Mouse (Mus musculus) macrophage (primary cell): ENCODE results near the gene Cript. TPM values are rescaled to one million over a fixed set of nuclear protein-coding genes. Genes with fewer than 3 reads are reported as not detected.
A peak's percentile ranks its signal among the peaks of the same experiment; 100 is the strongest.

Experiments
- H3K27ac ChIP-seq: fragments of 350-480 bp; formaldehyde crosslinking; 2 replicates; pipeline ENCODE4 v1.9.0; 2021
- H3K36me3 ChIP-seq: fragments of 350-480 bp; formaldehyde crosslinking; 2 replicates; pipeline ENCODE4 v1.9.0; 2021; ENCODE audit errors: inconsistent target
- H3K4me3 ChIP-seq: fragments of 350-480 bp; formaldehyde crosslinking; 2 replicates; pipeline ENCODE4 v1.9.0; 2021; ENCODE audit errors: inconsistent target
- H3K79me2 ChIP-seq: fragments of 350-480 bp; formaldehyde crosslinking; 2 replicates; pipeline ENCODE4 v1.9.0; 2021; ENCODE audit errors: inconsistent target
- WGBS: methylation state at CpG from one replicate; pipeline ENCODE4 v1.1.7; 2026; ENCODE audit warnings: inconsistent platforms; ENCODE audit not compliant: missing documents; 5-methylcytosine and 5-hydroxymethylcytosine counted together
- polyA plus RNA-seq: library from polyadenylated mRNA; stranded (reverse); fragments of 250-400 nt; gene quantifications from 3 replicates; pipeline ENCODE4 v1.2.4, GENCODE M21; 2018; ENCODE audit warnings: inconsistent platforms
- total RNA-seq, 78 experiments: library from RNA; depleted of rRNA; stranded (reverse); fragments of 250-400 nt; gene quantifications; 1 replicate in 9 of 78; 2 replicates in 24 of 78; 3 replicates in 43 of 78; 4 replicates in 2 of 78; pipeline ENCODE4 v1.2.4; 2018; ENCODE audit warnings: inconsistent platforms in 56 of 78

The Cript gene
- 10 to 100 TPM in 23 of 26 experiments, 1 to 10 TPM in 3; 5.2 to 29.5 (median 17.4) TPM for total RNA-seq (2018; cell fraction: chromatin; rRNA removed)
- 10 to 100 TPM; 47.3 to 68.1 (median 58.9) TPM for total RNA-seq (2018; cell fraction: cytosol; rRNA removed)
- total RNA-seq (2018; cell fraction: nucleus; rRNA removed): 10 to 100 TPM; 13.4 to 43.4 (median 24.1) TPM
- 57.1 to 76.7 TPM (median 72.8 TPM) in 3 replicates for polyA plus RNA-seq

- H3K79me2 ChIP-seq: peaks cover 31% of the 10 kb centered on the region
- WGBS: 1% methylated on average over 43 of the region's 43 CpGs
Observed at GRCm38 (mm10) chr17:87025269-87025949, at the start of gene Cript, which contains the start of gene Pigf. Cript (plus strand) TSS chr17:87025550. Pigf (minus strand) TSS chr17:87025406.

GRCm38 (mm10) chr17:86976387-86976786 is 49.0 kb upstream of the Cript start:
- no peak overlapping the region for H3K27ac ChIP-seq
- H3K36me3 ChIP-seq: peaks cover 24% of the 10 kb centered on the region
- WGBS: 91% methylated on average over 8 of the region's 10 CpGs
- no peak overlapping the region for H3K4me3 ChIP-seq
- peaks cover 61% of the 10 kb centered on the region; the same call in 1 of the 2 replicates for H3K79me2 ChIP-seq

More at GRCm38 (mm10) chr17:87025269-87025949, at the start of gene Cript, which contains the start of gene Pigf:
- peak within 1 kb of the TSS; percentile 48 for H3K27ac ChIP-seq
- peaks cover 18% of the 10 kb centered on the region for H3K36me3 ChIP-seq
- peak within 1 kb of the TSS; percentile 99 for H3K4me3 ChIP-seq

- 30% methylated on average over 6 of the region's 6 CpGs for WGBS
- Histone ChIP-seq H3K79me2 (peaks cover 64% of the 10 kb centered on the region; the same call in 1 of the 2 replicates), H3K36me3 (peaks cover 41% of the 10 kb centered on the region), H3K4me3 (no peak overlapping the region), H3K27ac (no peak overlapping the region)
Observed at GRCm38 (mm10) chr17:86978496-86978895, 46.9 kb upstream of the Cript start.

GRCm38 (mm10) chr17:86981205-86981604 is 44.1 kb upstream of the Cript start:
- H3K27ac ChIP-seq: no peak overlapping the region
- WGBS: 82% methylated on average over 1 of the region's 1 CpGs
- no peak overlapping the region for H3K4me3 ChIP-seq
- H3K36me3 ChIP-seq: peaks cover 34% of the 10 kb centered on the region; the same call in 1 of the 2 replicates
- H3K79me2 ChIP-seq: peaks cover 66% of the 10 kb centered on the region; the same call in 1 of the 2 replicates

GRCm38 (mm10) chr17:86981701-86982100 is 43.6 kb upstream of the Cript start:
- Histone ChIP-seq H3K4me3 (no peak overlapping the region), H3K36me3 (peaks cover 34% of the 10 kb centered on the region; the same call in 1 of the 2 replicates)

GRCm38 (mm10) chr17:86982497-86982896 is 42.9 kb upstream of the Cript start:
- peaks cover 74% of the 10 kb centered on the region; the same call in 1 of the 2 replicates for H3K79me2 ChIP-seq

More at GRCm38 (mm10) chr17:86981701-86982100, 43.6 kb upstream of the Cript start:
- Histone ChIP-seq H3K27ac (no peak overlapping the region), H3K79me2 (peaks cover 68% of the 10 kb centered on the region; the same call in 1 of the 2 replicates)
- WGBS: 95% methylated on average over 2 of the region's 2 CpGs

GRCm38 (mm10) chr17:86986449-86987138 is 38.8 kb upstream of the Cript start:
- Histone ChIP-seq H3K27ac (no peak overlapping the region), H3K4me3 (no peak overlapping the region), H3K79me2 (peaks cover 95% of the 10 kb centered on the region; the same call in 1 of the 2 replicates), H3K36me3 (peaks cover 17% of the 10 kb centered on the region; the same call in 1 of the 2 replicates)
- WGBS: 78% methylated on average over 17 of the region's 17 CpGs

More at GRCm38 (mm10) chr17:86982497-86982896, 42.9 kb upstream of the Cript start:
- H3K27ac ChIP-seq: no peak overlapping the region
- H3K4me3 ChIP-seq: no peak overlapping the region
- peaks cover 34% of the 10 kb centered on the region; the same call in 1 of the 2 replicates for H3K36me3 ChIP-seq
- 90% methylated on average over 9 of the region's 9 CpGs for WGBS

- Histone ChIP-seq H3K4me3 (no peak overlapping the region), H3K36me3 (peaks cover 4% of the 10 kb centered on the region; the same call in 1 of the 2 replicates), H3K79me2 (peaks cover 93% of the 10 kb centered on the region; the same call in 1 of the 2 replicates), H3K27ac (no peak overlapping the region)
- WGBS: 88% methylated on average over 4 of the region's 5 CpGs
Observed at GRCm38 (mm10) chr17:86988161-86988560, 37.2 kb upstream of the Cript start.

GRCm38 (mm10) chr17:86988601-86989184 is 36.7 kb upstream of the Cript start:
- peaks cover under 1% of the 10 kb centered on the region; the same call in 1 of the 2 replicates for H3K36me3 ChIP-seq
- WGBS: 67% methylated on average over 6 of the region's 6 CpGs
- no peak overlapping the region for H3K27ac ChIP-seq
- H3K79me2 ChIP-seq: peaks cover 94% of the 10 kb centered on the region; the same call in 1 of the 2 replicates
- no peak overlapping the region for H3K4me3 ChIP-seq

- 97% methylated on average over 8 of the region's 8 CpGs for WGBS
- no peak overlapping the region for H3K4me3 ChIP-seq
- H3K36me3 ChIP-seq: peaks cover 17% of the 10 kb centered on the region
- H3K79me2 ChIP-seq: peaks cover 72% of the 10 kb centered on the region; the same call in 1 of the 2 replicates
- H3K27ac ChIP-seq: no peak overlapping the region
Observed at GRCm38 (mm10) chr17:86991306-86991705, 34.0 kb upstream of the Cript start.

- H3K79me2 ChIP-seq: peaks cover 15% of the 10 kb centered on the region; the same call in 1 of the 2 replicates
- WGBS: 89% methylated on average over 6 of the region's 6 CpGs
- H3K27ac ChIP-seq: no peak overlapping the region
- peaks cover 53% of the 10 kb centered on the region for H3K36me3 ChIP-seq
- H3K4me3 ChIP-seq: no peak overlapping the region
Observed at GRCm38 (mm10) chr17:86997323-86997722, 28.0 kb upstream of the Cript start.

- Histone ChIP-seq H3K4me3 (no peak overlapping the region), H3K27ac (no peak overlapping the region), H3K36me3 (no peaks in the 10 kb centered on the region), H3K79me2 (no peaks in the 10 kb centered on the region)
- 84% methylated on average over 3 of the region's 3 CpGs for WGBS
Observed at GRCm38 (mm10) chr17:87008950-87009349, 16.4 kb upstream of the Cript start.

- WGBS: 66% methylated on average over 13 of the region's 13 CpGs
- Histone ChIP-seq H3K36me3 (no peaks in the 10 kb centered on the region), H3K79me2 (no peaks in the 10 kb centered on the region), H3K27ac (no peak overlapping the region), H3K4me3 (no peak overlapping the region)
Observed at GRCm38 (mm10) chr17:87011301-87012019, 13.9 kb upstream of the Cript start.
